Mouse (Mus musculus) lung, adult 2 months (tissue): Measurements from ENCODE around the gene L3mbtl1. TPM values are rescaled to one million over a fixed set of nuclear protein-coding genes. Genes with fewer than 3 reads are reported as not detected.

Experiments used
- DNase-seq: peaks from one replicate; pipeline ENCODE4 v3.0.0; 2022
- H3K4me1 ChIP-seq: fragments of 200-500 bp; 2 replicates; pipeline ENCODE4 v1.6.1; 2011; ENCODE audit warnings: low read length; ENCODE audit not compliant: control insufficient read depth, insufficient read depth
- H3K4me3 ChIP-seq: fragments of 200-500 bp; replicated peaks from 2 replicates; pipeline ENCODE3; 2011; ENCODE audit warnings: low read depth, mild to moderate bottlenecking, control low read depth, low read length; ENCODE audit errors: extremely low read depth
- CTCF ChIP-seq: fragments of 200-500 bp; IDR thresholded peaks from 2 replicates; pipeline ENCODE4 v1.5.1; 2011; ENCODE audit warnings: mild to moderate bottlenecking, low read length, control low read depth; ENCODE audit not compliant: insufficient read depth
- POLR2A ChIP-seq: fragments of 200-500 bp; IDR thresholded peaks from 2 replicates; pipeline ENCODE4 v1.6.1; 2011; ENCODE audit warnings: low read depth, mild to moderate bottlenecking, control low read depth, low read length, borderline replicate concordance; ENCODE audit errors: extremely low read depth
- WGBS: fragments of 180-500 bp; shearing (Covaris S2); methylation state at CpG from one replicate; pipeline ENCODE4 v1.1.7; 2018; 5-methylcytosine and 5-hydroxymethylcytosine counted together
- polyA plus RNA-seq: library from polyadenylated mRNA; depleted of rRNA; stranded (reverse); fragments of >200 nt; gene quantifications from 2 replicates; pipeline ENCODE4 v1.2.3, GENCODE M21; 2012

Gene L3mbtl1
- polyA plus RNA-seq, 1 experiment = 0.30 TPM

- DNase-seq = no peak
- 83% methylated on average over 6 of the region's 6 CpGs for WGBS
- no peak for TF ChIP-seq CTCF
- TF ChIP-seq POLR2A = no peak
- Histone ChIP-seq H3K4me1 (peaks cover 10% of the 10 kb centered on the region), H3K4me3 (no peak overlapping the region)
These were observed 27.6 kb downstream of the L3mbtl1 start for GRCm38 (mm10) chr2:162970896-162971295.

GRCm38 (mm10) chr2:162972752-162973151 is 29.5 kb downstream of the L3mbtl1 start:
- TF ChIP-seq POLR2A = no peak
- TF ChIP-seq CTCF = no peak
- H3K4me3 ChIP-seq = no peak overlapping the region
- DNase-seq = no peak
- 42% methylated on average over 7 of the region's 7 CpGs for WGBS
- peaks cover 11% of the 10 kb centered on the region for H3K4me1 ChIP-seq

- no peak for TF ChIP-seq CTCF
- Histone ChIP-seq H3K4me1 (peaks cover 11% of the 10 kb centered on the region), H3K4me3 (no peak overlapping the region)
- WGBS = 61% methylated on average over 5 of the region's 5 CpGs
- no peak for DNase-seq
These were observed 29.9 kb downstream of the L3mbtl1 start for GRCm38 (mm10) chr2:162973206-162973605.

- no peak for TF ChIP-seq POLR2A
- no peak for TF ChIP-seq CTCF
- no peak for DNase-seq
- WGBS = 26% methylated on average over 11 of the region's 11 CpGs
- Histone ChIP-seq H3K4me3 (no peak overlapping the region), H3K4me1 (peaks cover 11% of the 10 kb centered on the region)
These were observed 30.4 kb downstream of the L3mbtl1 start for GRCm38 (mm10) chr2:162973637-162974036.

GRCm38 (mm10) chr2:162975157-162975775 is 32.0 kb downstream of the L3mbtl1 start:
- DNase-seq = no peak
- WGBS = 65% methylated on average over 11 of the region's 11 CpGs
- TF ChIP-seq CTCF (no peak), POLR2A (no peak)

GRCm38 (mm10) chr2:162976001-162976400 is 32.7 kb downstream of the L3mbtl1 start:
- no peak overlapping the region for H3K4me3 ChIP-seq
- peaks cover 11% of the 10 kb centered on the region for H3K4me1 ChIP-seq
- WGBS = 28% methylated on average over 4 of the region's 4 CpGs
- TF ChIP-seq CTCF = no peak
- no peak; the same call in 1 of the 2 replicates for TF ChIP-seq POLR2A
- peak; percentile 26 for DNase-seq

More at GRCm38 (mm10) chr2:162975157-162975775, 32.0 kb downstream of the L3mbtl1 start:
- Histone ChIP-seq H3K4me3 (no peak overlapping the region), H3K4me1 (peaks cover 11% of the 10 kb centered on the region)

GRCm38 (mm10) chr2:162984381-162984780 is 41.1 kb downstream of the L3mbtl1 start:
- H3K4me1 ChIP-seq = no peaks in the 10 kb centered on the region; the same call in 1 of the 2 replicates
- H3K4me3 ChIP-seq = no peak overlapping the region
- DNase-seq = no peak
- 88% methylated on average over 6 of the region's 6 CpGs for WGBS
- TF ChIP-seq POLR2A = no peak
- TF ChIP-seq CTCF = no peak

GRCm38 (mm10) chr2:162985923-162986322 is 42.7 kb downstream of the L3mbtl1 start:
- no peak for TF ChIP-seq CTCF
- no peak for TF ChIP-seq POLR2A
- Histone ChIP-seq H3K4me3 (no peak overlapping the region), H3K4me1 (no peaks in the 10 kb centered on the region; the same call in 1 of the 2 replicates)
- DNase-seq = no peak
- 20% methylated on average over 3 of the region's 3 CpGs for WGBS

GRCm38 (mm10) chr2:162986764-162987163 is 43.5 kb downstream of the L3mbtl1 start:
- DNase-seq = no peak
- no peaks in the 10 kb centered on the region; the same call in 1 of the 2 replicates for H3K4me1 ChIP-seq
- TF ChIP-seq POLR2A (no peak), CTCF (no peak)
- no peak overlapping the region for H3K4me3 ChIP-seq
- 68% methylated on average over 3 of the region's 3 CpGs for WGBS

- no peak for TF ChIP-seq POLR2A
- no peak for TF ChIP-seq CTCF
- Histone ChIP-seq H3K4me3 (no peak within 1 kb of the TSS), H3K4me1 (no peaks in the 10 kb centered on the region; the same call in 1 of the 2 replicates)
- 53% methylated on average over 8 of the region's 8 CpGs for WGBS
- DNase-seq = no peak
These were observed 43.9 kb downstream of the L3mbtl1 start, which contains the start of gene Sgk2 for GRCm38 (mm10) chr2:162987218-162987617. Gene Sgk2, plus strand, starts transcription at chr2:162987330.
